Mouse (Mus musculus) midbrain, embryonic 13.5 days (tissue): ENCODE data around the gene Gm8439. TPM values are rescaled to one million over a fixed set of nuclear protein-coding genes. Genes with fewer than 3 reads are reported as not detected.

Experiments used
- ATAC-seq: fragments of 200-750 bp; cut with Nextera tagmentation; 2 replicates; pipeline ENCODE4 v1.8.0; 2017; ENCODE audit warnings: mild to moderate bottlenecking, moderate TSS enrichment, moderate library complexity
- H3K27ac ChIP-seq: fragments of 300-500 bp; sonication (generic); 2 replicates; pipeline ENCODE4 v1.5.1; 2015; ENCODE audit warnings: inconsistent platforms, mild to moderate bottlenecking, moderate library complexity
- H3K27me3 ChIP-seq: fragments of 300-500 bp; sonication (generic); 2 replicates; pipeline ENCODE4 v1.6.1; 2015; ENCODE audit warnings: mild to moderate bottlenecking, inconsistent platforms
- H3K36me3 ChIP-seq: fragments of 300-500 bp; sonication (generic); 2 replicates; pipeline ENCODE4 v1.6.1; 2015; ENCODE audit warnings: mild to moderate bottlenecking, inconsistent platforms
- H3K4me1 ChIP-seq: fragments of 300-500 bp; sonication (generic); replicated peaks from 2 replicates; pipeline ENCODE4 v1.6.1; 2015; ENCODE audit warnings: inconsistent platforms
- H3K4me2 ChIP-seq: fragments of 300-500 bp; sonication (generic); replicated peaks from 2 replicates; pipeline ENCODE4 v1.6.1; 2015; ENCODE audit warnings: moderate library complexity, mild to moderate bottlenecking, inconsistent platforms
- H3K4me3 ChIP-seq: fragments of 300-500 bp; sonication (generic); replicated peaks from 2 replicates; pipeline ENCODE4 v1.5.1; 2015; ENCODE audit warnings: mild to moderate bottlenecking, inconsistent platforms
- H3K9ac ChIP-seq: fragments of 300-500 bp; sonication (generic); replicated peaks from 2 replicates; pipeline ENCODE4 v1.6.1; 2015; ENCODE audit warnings: mild to moderate bottlenecking, inconsistent platforms
- H3K9me3 ChIP-seq: fragments of 300-500 bp; sonication (generic); 2 replicates; pipeline ENCODE4 v1.6.1; 2016; ENCODE audit warnings: mild to moderate bottlenecking, inconsistent platforms
- WGBS: fragments of 180-500 bp; shearing (Covaris S2); methylation state at CpG from one replicate; pipeline ENCODE4 v1.1.7; 2015; 5-methylcytosine and 5-hydroxymethylcytosine counted together
- polyA plus RNA-seq: library from polyadenylated mRNA; unstranded; fragments of >200 nt; fragmentation: Nextera tagmentation; extraction: Ambion mirVana; gene quantifications from 2 replicates; pipeline ENCODE4 v1.2.1, GENCODE M21; 2015

The Gm8439 gene
- polyA plus RNA-seq, 1 experiment from 2014 or later: not detected

DNA sequence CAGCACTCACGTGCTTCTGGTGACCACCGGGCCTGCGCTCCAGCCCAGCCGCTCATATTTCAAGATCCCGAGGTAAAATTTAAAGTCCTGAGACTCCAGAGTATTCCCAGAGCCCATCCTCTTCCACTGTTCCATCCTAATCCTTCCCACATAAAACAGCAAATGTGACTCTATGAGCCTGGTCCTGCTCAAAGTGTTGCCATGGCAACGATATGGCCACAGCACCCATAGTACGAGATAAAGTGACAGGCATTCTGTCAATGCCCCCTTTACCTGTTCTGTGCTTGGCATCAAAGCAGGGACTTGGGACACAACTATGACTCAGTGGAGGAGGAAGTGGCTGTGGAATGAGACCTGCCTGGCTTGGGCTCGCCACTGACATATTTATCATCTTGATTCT lies 67.4 kb downstream of the Gm8439 start:
- no peak for ATAC-seq
- H3K27ac ChIP-seq: no peak overlapping the region
- no peak overlapping the region for H3K4me2 ChIP-seq
- H3K9ac ChIP-seq: no peak overlapping the region
- H3K36me3 ChIP-seq: no peaks in the 10 kb centered on the region
- no peak overlapping the region for H3K4me3 ChIP-seq
- 80% methylated on average over 8 of the region's 8 CpGs for WGBS
- no peaks in the 10 kb centered on the region for H3K9me3 ChIP-seq
- H3K27me3 ChIP-seq: peaks cover 14% of the 10 kb centered on the region
- no peaks in the 10 kb centered on the region for H3K4me1 ChIP-seq

Other genes starting within 250 kb of the Gm8439 start
- 77.4 and 79.9 TPM in 2 replicates for gene Scmh1, start 183.5 kb upstream of the Gm8439 start, polyA plus RNA-seq
- gene Slfnl1, start 56.5 kb upstream of the Gm8439 start, polyA plus RNA-seq: not detected in 2 replicates
- 79.5 and 83.0 TPM in 2 replicates for gene Ctps, start 18.5 kb upstream of the Gm8439 start, polyA plus RNA-seq
- 0.37 and 0.92 TPM in 2 replicates for gene Cited4, start 77.8 kb downstream of the Gm8439 start, polyA plus RNA-seq
- 3.2 and 3.9 TPM in 2 replicates for gene Kcnq4, start 159.9 kb downstream of the Gm8439 start, polyA plus RNA-seq
- gene Nfyc, start 242.8 kb downstream of the Gm8439 start, polyA plus RNA-seq: 87.1 and 88.8 TPM in 2 replicates